Mouse (Mus musculus) left cerebral cortex, adult 9 months (tissue): ENCODE measurements at regions not wholly inside any gene's neighbourhood (a gene's known extent, or its start where the extent isn't known, plus 50 kb on each side); places are given as distances from the start of the nearest gene placed in this dataset.

Source experiments
- DNase-seq, 2 experiments: peaks; one replicate each; pipeline ENCODE4 v3.0.0; 2022; ENCODE audit warnings: low spot score in 2 of 2

DNA sequence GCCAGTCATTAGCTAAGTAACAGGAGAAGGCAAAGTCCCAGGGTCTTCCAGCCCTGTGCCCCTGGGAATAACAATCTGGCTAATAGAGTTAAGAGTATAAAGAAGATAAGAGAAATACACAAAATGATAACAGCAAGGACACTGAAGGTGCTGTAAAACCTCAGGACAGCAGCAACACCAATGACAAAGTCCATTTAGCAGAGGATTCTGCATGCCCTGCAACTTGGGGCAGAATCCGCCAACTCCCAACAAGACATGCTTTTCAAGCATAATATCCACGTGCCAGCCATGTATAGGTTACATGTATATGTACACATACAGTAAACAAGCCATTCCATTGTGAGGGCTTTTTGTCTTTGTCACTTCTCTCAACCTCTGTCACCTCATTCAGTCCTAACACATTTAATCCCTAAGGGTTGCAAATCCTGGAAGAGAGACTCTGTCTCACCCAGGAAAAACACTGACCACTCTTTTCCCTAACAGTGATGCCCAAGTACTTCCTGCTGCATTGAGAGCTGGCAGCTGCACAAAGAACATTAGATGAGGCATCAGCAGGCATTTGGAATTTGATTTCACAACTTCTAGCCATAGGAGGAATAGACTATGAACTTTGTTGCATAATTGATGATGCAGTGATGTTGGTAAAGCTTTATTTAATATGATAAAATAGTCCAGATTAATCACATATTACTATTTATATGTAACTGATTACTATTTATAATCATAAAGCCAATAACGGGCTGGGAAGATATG is 105.8 kb upstream of the Slc4a7 start:
- no peak for DNase-seq

DNA sequence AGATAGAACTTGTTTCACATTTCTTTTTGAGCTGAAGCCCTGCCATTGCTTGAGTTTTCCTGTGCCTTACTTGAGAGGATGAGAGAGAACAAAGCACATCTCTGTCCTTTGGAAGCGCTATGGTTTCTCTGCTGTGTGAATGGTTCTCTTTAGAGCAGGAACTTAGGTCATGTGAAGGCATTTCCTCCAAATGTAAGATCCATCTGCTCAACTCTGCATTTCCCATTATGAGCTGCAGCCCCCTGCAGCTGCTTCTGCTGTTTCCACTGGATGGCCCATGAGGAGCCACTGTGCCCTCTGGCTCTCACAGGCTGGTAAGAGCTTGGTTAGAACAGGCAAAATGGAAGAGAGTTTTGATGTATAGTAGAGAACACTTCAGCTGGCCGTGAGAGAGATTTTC is 102.5 kb upstream of the Slc4a7 start:
- DNase-seq = no peak

DNA sequence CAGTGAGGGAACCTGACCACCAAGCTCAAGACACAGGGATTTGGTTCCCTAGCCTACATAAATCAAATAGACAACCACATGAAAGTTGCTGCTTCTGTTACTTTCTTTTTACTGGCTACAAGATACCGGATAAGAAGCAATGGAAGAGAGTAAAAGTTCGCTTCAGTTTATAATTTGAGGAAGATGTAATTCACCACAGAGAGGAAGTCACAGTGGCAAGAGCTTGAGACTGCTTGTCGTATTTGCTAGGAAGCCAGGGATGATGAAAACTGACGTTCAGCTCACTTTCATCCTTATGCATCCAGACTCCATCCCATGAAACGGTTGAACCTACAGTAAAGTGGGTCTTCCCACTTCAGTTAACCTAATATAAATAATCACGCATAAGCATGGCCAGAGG is 102.1 kb upstream of the Slc4a7 start:
- no peak for DNase-seq

GRCm38 (mm10) chr14:14603439-14603838 is 98.6 kb upstream of the Slc4a7 start:
- no peak for DNase-seq

DNA sequence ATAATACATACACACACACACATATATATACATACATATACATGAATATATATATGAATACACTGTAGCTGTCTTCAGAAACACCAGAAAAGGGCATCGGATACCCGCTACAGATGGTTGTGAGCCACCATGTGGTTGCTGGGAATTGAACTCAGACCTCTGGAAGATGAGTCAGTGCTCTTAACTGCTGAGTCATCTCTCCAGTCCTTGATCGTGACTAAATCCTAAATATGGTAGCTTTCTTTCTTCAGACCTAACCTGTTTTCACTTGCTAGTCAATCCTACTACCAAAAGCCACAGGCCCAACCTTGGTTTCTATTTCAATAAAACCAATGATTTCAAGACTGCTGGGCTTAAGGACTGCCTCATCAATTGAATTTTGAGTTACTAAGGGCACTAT is 95.0 kb upstream of the Slc4a7 start:
- no peak for DNase-seq

DNA sequence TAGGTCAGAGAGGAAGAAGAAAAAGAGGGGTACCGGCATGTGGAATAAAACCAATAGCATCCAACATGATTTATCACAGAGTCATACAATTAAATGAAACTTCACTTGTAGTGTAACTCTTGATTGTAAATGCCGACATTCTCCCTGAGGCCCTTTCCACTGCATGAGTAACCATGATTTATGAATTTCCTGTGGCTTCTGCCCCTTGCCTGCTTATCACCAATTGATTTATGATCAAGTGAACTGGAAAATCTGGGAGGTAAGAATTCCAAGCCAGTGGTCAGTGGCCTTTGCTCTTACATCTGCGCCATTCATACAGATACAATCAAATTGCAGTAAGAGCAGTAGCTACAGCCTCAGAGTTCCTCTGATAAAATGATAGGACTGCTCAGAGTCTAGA is 89.8 kb upstream of the Slc4a7 start:
- DNase-seq = no peak

GRCm38 (mm10) chr14:14620316-14620715 is 81.8 kb upstream of the Slc4a7 start:
- no peak for DNase-seq

DNA sequence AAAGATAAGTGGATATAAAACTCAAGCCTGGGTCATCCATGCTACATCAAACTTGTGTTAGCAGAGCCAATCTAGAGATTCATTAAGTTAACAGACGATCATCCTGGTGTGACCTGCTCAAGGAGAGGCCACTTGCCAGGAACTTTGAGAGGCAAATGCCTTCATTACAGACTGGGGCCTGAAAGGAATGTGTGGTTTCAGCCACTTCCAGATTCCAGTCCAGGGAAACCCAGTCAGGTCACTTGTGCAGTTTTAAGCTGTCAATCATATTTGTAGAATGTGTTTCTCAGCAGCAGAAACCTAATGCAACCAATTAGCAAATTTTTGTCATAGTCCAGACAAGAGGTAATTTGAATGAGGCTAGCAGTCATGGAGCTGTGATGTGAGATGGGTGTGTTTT is 73.4 kb upstream of the Slc4a7 start:
- DNase-seq = no peak

GRCm38 (mm10) chr14:14631750-14632149 is 70.3 kb upstream of the Slc4a7 start:
- no peak for DNase-seq

GRCm38 (mm10) chr14:14632471-14632870 is 69.6 kb upstream of the Slc4a7 start:
- peak in 1 of 2 experiments; percentile 3 for DNase-seq

DNA sequence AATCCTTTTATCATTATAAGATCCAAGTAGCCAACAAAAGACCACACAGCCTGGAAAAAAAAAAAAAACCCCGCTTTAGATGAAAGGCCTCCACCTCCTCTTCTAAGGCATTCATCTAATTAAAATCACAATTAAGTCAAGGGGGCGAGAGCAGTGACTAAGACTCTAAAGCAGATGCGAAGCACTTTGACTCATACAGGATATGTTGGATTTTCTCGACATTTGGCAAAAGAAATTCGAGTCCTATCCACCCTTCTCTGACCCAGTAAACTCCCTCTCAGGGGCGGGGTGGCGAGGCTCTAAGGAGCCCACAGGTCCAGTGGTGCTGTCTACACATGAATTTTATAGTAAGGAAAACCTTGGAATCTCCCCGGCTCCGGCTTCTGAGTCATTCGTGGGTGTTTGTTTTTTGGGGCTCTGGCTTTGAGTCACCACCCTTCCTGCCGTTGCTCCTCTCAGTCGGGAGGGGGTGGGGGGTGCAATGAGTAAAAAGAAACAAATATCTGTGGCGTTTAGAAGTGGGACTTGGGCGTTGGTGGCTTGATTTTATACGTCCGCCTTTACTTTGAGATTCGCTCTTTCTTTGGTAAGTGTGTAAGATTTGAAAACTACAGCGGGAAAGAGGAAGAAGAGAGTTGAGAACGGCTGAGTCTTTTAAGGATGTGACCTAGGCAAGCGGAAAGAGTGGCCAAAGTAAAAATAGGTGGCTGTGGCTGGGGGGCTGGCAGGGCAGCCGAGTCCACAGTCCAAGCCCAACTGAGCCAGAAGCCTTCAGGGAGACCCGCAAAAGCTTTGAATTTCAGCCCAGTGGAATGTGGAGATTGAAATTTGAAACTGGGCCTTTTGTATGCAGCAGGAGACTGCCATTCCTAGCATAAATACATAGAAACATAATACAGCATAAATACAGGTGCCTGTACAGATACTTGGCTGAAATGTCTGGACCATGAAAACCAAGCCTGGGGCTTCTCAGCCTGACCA is 68.8 kb upstream of the Slc4a7 start:
- peak; percentile 52 to 77 for DNase-seq

DNA sequence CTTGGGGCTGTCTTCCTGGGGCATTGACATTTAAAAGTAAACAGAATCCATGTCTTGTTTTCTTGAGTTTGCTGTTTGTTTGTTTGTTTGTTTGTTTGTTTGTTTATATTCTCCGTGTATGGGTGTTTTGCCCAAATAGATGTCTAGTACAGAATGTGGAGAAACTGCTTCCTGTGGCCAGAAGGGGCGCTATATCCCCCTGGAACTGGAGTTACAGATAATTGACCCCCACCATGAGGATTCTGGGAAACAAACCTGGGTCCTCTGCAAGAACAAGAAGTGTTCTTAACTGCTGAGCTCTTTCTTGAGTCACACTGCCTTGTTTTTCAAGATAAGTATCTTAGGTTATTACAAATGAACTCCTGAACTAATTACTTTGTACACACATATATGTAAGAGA is 68.1 kb upstream of the Slc4a7 start:
- no peak for DNase-seq

- no peak for DNase-seq
These were observed 62.7 kb upstream of the Slc4a7 start for GRCm38 (mm10) chr14:14639102-14640015.

GRCm38 (mm10) chr14:14640023-14640441 is 62.0 kb upstream of the Slc4a7 start:
- DNase-seq = peak in 1 of 2 experiments; percentile 5

DNA sequence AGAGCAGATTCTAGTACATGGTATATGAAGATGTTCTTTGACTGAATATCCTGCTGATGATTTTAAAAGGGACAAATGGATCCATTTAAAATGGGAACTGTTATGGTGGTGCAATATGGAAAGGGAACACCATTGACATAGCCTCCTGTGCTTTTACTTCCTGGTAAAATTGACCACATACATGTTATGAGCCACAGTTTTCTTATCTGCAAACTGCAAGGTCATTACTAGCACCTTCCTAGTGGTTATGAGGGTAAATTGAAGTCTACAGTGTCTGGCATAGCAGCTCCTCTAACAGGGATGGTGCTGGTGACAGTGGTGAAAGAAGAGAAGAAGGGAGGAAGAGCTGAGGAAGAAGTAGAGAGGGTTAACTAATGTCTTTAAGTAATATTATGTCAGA is 61.5 kb upstream of the Slc4a7 start:
- no peak for DNase-seq

DNA sequence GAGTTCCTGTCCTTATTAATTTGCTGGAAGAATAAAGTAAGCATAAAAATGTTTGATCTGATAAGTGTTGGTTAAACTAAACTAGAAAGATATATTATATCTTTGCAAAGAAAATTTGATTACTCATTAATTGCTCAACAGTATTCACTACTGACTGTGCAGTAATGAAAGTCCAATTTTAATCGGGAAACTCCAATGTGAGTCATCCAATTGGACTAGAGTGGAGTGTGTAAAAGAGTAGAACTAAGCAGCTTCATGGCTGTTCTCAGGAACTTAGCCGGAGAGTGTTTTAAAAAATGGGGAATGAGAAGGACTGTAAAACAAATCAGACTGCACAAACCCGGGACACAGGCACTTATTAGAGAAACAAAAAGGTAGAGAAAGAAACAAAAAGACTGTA is 58.5 kb upstream of the Slc4a7 start:
- no peak for DNase-seq

- DNase-seq = no peak
These were observed 57.0 kb upstream of the Slc4a7 start for GRCm38 (mm10) chr14:14645084-14645483.
